In the genomic region with DNA sequence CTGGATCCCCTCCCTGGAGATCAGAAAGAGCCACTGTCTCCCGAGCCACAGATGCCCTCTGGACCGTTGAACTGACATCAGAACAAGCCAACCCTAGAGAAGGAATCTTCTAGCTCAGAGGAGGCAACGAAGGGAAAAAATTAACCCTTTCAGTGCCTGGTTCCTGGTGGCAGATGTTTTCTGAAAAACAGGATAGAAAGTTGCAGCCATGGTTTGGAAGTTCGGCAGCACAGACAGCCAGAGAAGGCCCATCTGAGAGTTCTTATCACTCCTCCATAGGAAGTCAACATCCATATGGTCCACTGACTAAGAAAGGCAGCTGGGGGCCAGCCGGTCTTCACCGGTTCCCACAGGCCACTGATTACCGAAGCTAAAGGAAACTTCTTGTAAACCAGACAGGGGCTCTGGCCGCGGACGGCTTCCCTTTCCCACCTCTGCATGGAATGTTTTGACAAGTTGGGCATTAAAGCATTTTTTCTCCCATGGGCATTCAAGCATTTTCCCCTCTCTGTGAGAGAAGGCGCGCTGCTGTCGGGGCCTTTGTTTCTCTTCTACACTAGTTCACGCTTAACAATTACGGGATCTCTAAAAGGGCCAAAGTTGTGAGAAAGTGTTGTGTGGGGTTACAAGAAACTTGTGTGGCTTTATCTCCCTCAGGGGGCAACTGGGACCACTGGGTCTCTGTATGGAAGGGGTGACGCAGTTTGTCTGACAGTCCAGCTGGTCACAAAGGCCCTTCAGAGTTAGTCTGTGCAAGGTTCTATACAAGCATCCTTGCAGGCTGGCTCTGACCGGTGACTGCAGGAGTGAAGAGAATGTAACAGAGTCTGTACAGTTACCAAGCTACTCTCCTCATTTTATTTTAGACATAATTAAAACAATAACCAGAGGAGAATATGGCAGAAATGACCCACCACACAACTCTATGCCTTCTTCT, we compare ENCODE assay signal across 9 mouse cellular contexts. TPM values are rescaled to one million over a fixed set of nuclear protein-coding genes. Genes with fewer than 3 reads are reported as not detected.
DNase-seq lines count a peak whose midpoint lies in the region; ATAC-seq lines count a peak whose summit lies in the region.
"Had no signal": no experiment of that assay in that cellular context is flagged by ENCODE, and none has a peak within 500 bp of the region (broad histone marks: within the 10 kb centered on the region; RNA-seq: fewer than 3 reads in every experiment).

No protein-coding gene starts in this region.

- DNase-seq in heart, embryonic 10.5 days (ENCODE audit: low spot score): no peak
- DNase-seq in heart, adult 9 months (ENCODE audit: low spot score in 2 of 2): no peak
- no peak for DNase-seq in right cerebral cortex, postnatal 36 days (ENCODE audit: low spot score in 2 of 2)
- DNase-seq in right cerebral cortex, postnatal 14 days: no peak

- H3K36me3 ChIP-seq in heart, embryonic 10.5 days: no peaks in the 10 kb centered on the region
- H3K36me3 ChIP-seq in forebrain, embryonic 15.5 days: no peaks in the 10 kb centered on the region
- no peaks in the 10 kb centered on the region for H3K36me3 ChIP-seq in kidney, embryonic 15.5 days
- H3K36me3 ChIP-seq in neural tube, embryonic 12.5 days: no peaks in the 10 kb centered on the region

- no peak overlapping the region for H3K9ac ChIP-seq in forebrain, embryonic 15.5 days (replicated peaks)
- no peak overlapping the region for H3K9ac ChIP-seq in kidney, embryonic 15.5 days
- no peak overlapping the region for H3K9ac ChIP-seq in neural tube, embryonic 12.5 days

- H3K27me3 ChIP-seq in heart, embryonic 10.5 days (ENCODE audit: insufficient read depth, poor library complexity, severe bottlenecking): no peaks in the 10 kb centered on the region
- H3K27me3 ChIP-seq in forebrain, embryonic 15.5 days: no peaks in the 10 kb centered on the region
- H3K27me3 ChIP-seq in kidney, embryonic 15.5 days: no peaks in the 10 kb centered on the region
- H3K27me3 ChIP-seq in neural tube, embryonic 12.5 days (replicated peaks): no peaks in the 10 kb centered on the region

- H3K27ac ChIP-seq in heart, embryonic 10.5 days: peak overlapping the region; percentile 83
- H3K27ac ChIP-seq in forebrain, embryonic 15.5 days (replicated peaks): peak overlapping the region; percentile 12; the same call in 1 of the 2 replicates
- H3K27ac ChIP-seq in kidney, embryonic 15.5 days: peak overlapping the region; percentile 83
- H3K27ac ChIP-seq in neural tube, embryonic 12.5 days: peak overlapping the region; percentile 17; the same call in 1 of the 2 replicates
- H3K27ac ChIP-seq: macrophage had no signal

- ATAC-seq in forebrain, embryonic 15.5 days (replicated peaks): peak; percentile 66
- ATAC-seq in kidney, embryonic 15.5 days (replicated peaks; ENCODE audit: low FRiP score): peak; percentile 68
- ATAC-seq in neural tube, embryonic 12.5 days (ENCODE audit: low FRiP score, low read depth): peak; percentile 53; the same call in 1 of the 2 replicates
- ATAC-seq in erythroid progenitor cell, adult 5-6 weeks (replicated peaks; ENCODE audit: low FRiP score, poor library complexity, severe bottlenecking): no peak

- H3K4me1 ChIP-seq in heart, embryonic 10.5 days: peaks cover 89% of the 10 kb centered on the region
- peaks cover 20% of the 10 kb centered on the region for H3K4me1 ChIP-seq in forebrain, embryonic 15.5 days
- H3K4me1 ChIP-seq in kidney, embryonic 15.5 days: peaks cover 76% of the 10 kb centered on the region
- H3K4me1 ChIP-seq in neural tube, embryonic 12.5 days: peaks cover 34% of the 10 kb centered on the region

- WGBS in heart, embryonic 10.5 days: 18% methylated on average over 17 of the region's 17 CpGs
- WGBS in forebrain, embryonic 15.5 days: 8% methylated on average over 17 of the region's 17 CpGs
- WGBS in kidney, embryonic 15.5 days: 15% methylated on average over 17 of the region's 17 CpGs
- 8% methylated on average over 17 of the region's 17 CpGs for WGBS in neural tube, embryonic 12.5 days

- no peak overlapping the region for H3K4me2 ChIP-seq in forebrain, embryonic 15.5 days (replicated peaks)
- peak overlapping the region; percentile 24 for H3K4me2 ChIP-seq in kidney, embryonic 15.5 days
- H3K4me2 ChIP-seq in neural tube, embryonic 12.5 days (replicated peaks): peak overlapping the region; percentile 20

- no peak overlapping the region for H3K4me3 ChIP-seq in heart, embryonic 10.5 days
- no peak overlapping the region for H3K4me3 ChIP-seq in forebrain, embryonic 15.5 days
- H3K4me3 ChIP-seq in kidney, embryonic 15.5 days (replicated peaks): no peak overlapping the region
- H3K4me3 ChIP-seq in neural tube, embryonic 12.5 days: no peak overlapping the region

- no peaks in the 10 kb centered on the region for H3K9me3 ChIP-seq in heart, embryonic 10.5 days
- no peaks in the 10 kb centered on the region for H3K9me3 ChIP-seq in forebrain, embryonic 15.5 days
- no peaks in the 10 kb centered on the region for H3K9me3 ChIP-seq in kidney, embryonic 15.5 days (replicated peaks)
- no peaks in the 10 kb centered on the region for H3K9me3 ChIP-seq in neural tube, embryonic 12.5 days

RNA-seq across cellular contexts. Expression of gene Col4a1, which starts 49.9 kb away (rescaled TPM):
- 143 and 257 TPM in 2 replicates for polyA plus RNA-seq in heart, embryonic 10.5 days (2016; fragmentation: Nextera tagmentation; extraction: Ambion mirVana)
- 61.4 and 67.6 TPM in 2 replicates for polyA plus RNA-seq in forebrain, embryonic 15.5 days (2015; fragmentation: Nextera tagmentation; extraction: Ambion mirVana)
- polyA plus RNA-seq in kidney, embryonic 15.5 days (2015; fragmentation: Nextera tagmentation; extraction: Ambion mirVana): 297 and 335 TPM in 2 replicates
- 142 and 154 TPM in 2 replicates for polyA plus RNA-seq in neural tube, embryonic 12.5 days (2016; fragmentation: Nextera tagmentation; extraction: Ambion mirVana)
- 1.1 TPM in 1 of 2 replicates, not detected in the other for total RNA-seq in erythroid progenitor cell, adult 5-6 weeks (2015; ENCODE audit: low replicate concordance)
- total RNA-seq in erythroid progenitor cell, adult 5-6 weeks (2017; ENCODE audit: low replicate concordance): 0.39 TPM in 1 of 2 replicates, not detected in the other

RNA-seq across cellular contexts. Expression of gene Col4a2, which starts 49.9 kb away (rescaled TPM):
- 54.9 and 97.0 TPM in 2 replicates for polyA plus RNA-seq in heart, embryonic 10.5 days (2016; fragmentation: Nextera tagmentation; extraction: Ambion mirVana)
- polyA plus RNA-seq in forebrain, embryonic 15.5 days (2015; fragmentation: Nextera tagmentation; extraction: Ambion mirVana): 28.7 and 32.4 TPM in 2 replicates
- 108 and 116 TPM in 2 replicates for polyA plus RNA-seq in kidney, embryonic 15.5 days (2015; fragmentation: Nextera tagmentation; extraction: Ambion mirVana)
- 70.7 and 76.7 TPM in 2 replicates for polyA plus RNA-seq in neural tube, embryonic 12.5 days (2016; fragmentation: Nextera tagmentation; extraction: Ambion mirVana)
- not detected in 2 replicates for total RNA-seq in erythroid progenitor cell, adult 5-6 weeks (2015; ENCODE audit: low replicate concordance)
- total RNA-seq in erythroid progenitor cell, adult 5-6 weeks (2017; ENCODE audit: low replicate concordance): 0.23 and 0.39 TPM in 2 replicates

Comparison
In these comparisons a context has a peak if more than half of its experiments do, and no peak if none do; other contexts are left out.
1. H3K27ac ChIP-seq: peak in every context shown above with its lines; median percentile 83 in heart, embryonic 10.5 days; 83 in kidney, embryonic 15.5 days; 17 in neural tube, embryonic 12.5 days; 12 in forebrain, embryonic 15.5 days.